Mouse (Mus musculus) olfactory bulb, adult 2 months (tissue): ENCODE results near the gene Lrpap1. TPM values are rescaled to one million over a fixed set of nuclear protein-coding genes. Genes with fewer than 3 reads are reported as not detected.

Experiments
- H3K27ac ChIP-seq: fragments of 200-500 bp; 2 replicates; pipeline ENCODE4 v1.5.1; 2012; ENCODE audit warnings: low read depth, low read length; ENCODE audit not compliant: insufficient read depth
- H3K4me1 ChIP-seq: fragments of 200-500 bp; 2 replicates; pipeline ENCODE4 v1.6.1; 2012; ENCODE audit warnings: low read length; ENCODE audit not compliant: control insufficient read depth, insufficient read depth
- H3K4me3 ChIP-seq: fragments of 200-500 bp; 2 replicates; pipeline ENCODE4 v1.5.1; 2012; ENCODE audit warnings: mild to moderate bottlenecking, low read depth, low read length, moderate library complexity; ENCODE audit not compliant: insufficient read depth
- CTCF ChIP-seq: fragments of 200-500 bp; IDR thresholded peaks from 2 replicates; pipeline ENCODE4 v1.5.1; 2012; ENCODE audit warnings: low read depth, mild to moderate bottlenecking, low read length, moderate library complexity; ENCODE audit not compliant: insufficient read depth
- POLR2A ChIP-seq: fragments of 200-500 bp; IDR thresholded peaks from 2 replicates; pipeline ENCODE4 v1.6.1; 2012; ENCODE audit warnings: mild to moderate bottlenecking, low read depth, low read length, moderate library complexity; ENCODE audit not compliant: insufficient read depth
- WGBS: fragments of 180-500 bp; shearing (Covaris S2); methylation state at CpG from one replicate; pipeline ENCODE4 v1.1.7; 2018; 5-methylcytosine and 5-hydroxymethylcytosine counted together
- polyA plus RNA-seq: library from polyadenylated mRNA; stranded (reverse); fragments of >200 nt; gene quantifications from 2 replicates; pipeline ENCODE4 v1.2.4, GENCODE M21; 2012; ENCODE audit warnings: low replicate concordance; ENCODE audit not compliant: missing spikeins, insufficient read depth, insufficient read length

Lrpap1 gene
- polyA plus RNA-seq: not detected in 2 replicates

GRCm38 (mm10) chr5:35104960-35105921 lies at the start of gene Lrpap1:
Gene Lrpap1 (minus strand): TSS chr5:35105766.
- Histone ChIP-seq H3K4me1 (peaks cover 19% of the 10 kb centered on the region), H3K4me3 (peak within 1 kb of the TSS; percentile 95), H3K27ac (peak within 1 kb of the TSS; percentile 62)
- TF ChIP-seq POLR2A: peak; percentile 95
- no peak for TF ChIP-seq CTCF
- under 1% methylated on average over 39 of the region's 39 CpGs for WGBS

DNA sequence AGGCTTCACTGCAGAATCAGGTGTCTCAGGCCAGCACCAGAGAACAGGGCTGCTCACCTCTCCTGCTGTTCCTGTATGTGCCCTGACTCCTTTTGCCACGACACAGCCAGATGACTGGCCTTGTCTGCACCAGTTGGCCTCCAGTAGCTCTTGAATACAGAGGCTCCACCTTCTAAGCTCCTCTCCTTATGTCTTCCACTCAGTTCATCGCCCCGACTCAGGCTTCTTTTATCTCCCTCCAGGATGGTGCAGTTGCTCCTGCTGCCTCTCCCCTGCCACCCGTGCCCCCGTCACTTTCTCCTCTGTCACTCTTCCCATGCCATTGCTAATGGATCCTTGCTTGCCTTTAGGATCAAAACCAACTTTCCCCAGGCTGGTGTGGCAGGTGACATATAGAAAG lies 44.4 kb upstream of the Lrpap1 start:
- no peak overlapping the region for H3K27ac ChIP-seq
- 86% methylated on average over 5 of the region's 5 CpGs for WGBS
- no peak for TF ChIP-seq CTCF
- TF ChIP-seq POLR2A: no peak
- H3K4me3 ChIP-seq: no peak overlapping the region
- H3K4me1 ChIP-seq: peaks cover 10% of the 10 kb centered on the region; the same call in 1 of the 2 replicates

- WGBS: 85% methylated on average over 4 of the region's 4 CpGs
- TF ChIP-seq CTCF (no peak), POLR2A (no peak)
- Histone ChIP-seq H3K27ac (no peak overlapping the region), H3K4me3 (no peak overlapping the region), H3K4me1 (peaks cover 13% of the 10 kb centered on the region; the same call in 1 of the 2 replicates)
These were observed 44.0 kb upstream of the Lrpap1 start for GRCm38 (mm10) chr5:35149526-35149925.

- Histone ChIP-seq H3K27ac (no peak overlapping the region), H3K4me3 (no peak overlapping the region), H3K4me1 (peaks cover 20% of the 10 kb centered on the region)
- TF ChIP-seq CTCF (no peak), POLR2A (no peak)
- 77% methylated on average over 8 of the region's 8 CpGs for WGBS
These were observed 42.6 kb upstream of the Lrpap1 start for GRCm38 (mm10) chr5:35147963-35148767.

DNA sequence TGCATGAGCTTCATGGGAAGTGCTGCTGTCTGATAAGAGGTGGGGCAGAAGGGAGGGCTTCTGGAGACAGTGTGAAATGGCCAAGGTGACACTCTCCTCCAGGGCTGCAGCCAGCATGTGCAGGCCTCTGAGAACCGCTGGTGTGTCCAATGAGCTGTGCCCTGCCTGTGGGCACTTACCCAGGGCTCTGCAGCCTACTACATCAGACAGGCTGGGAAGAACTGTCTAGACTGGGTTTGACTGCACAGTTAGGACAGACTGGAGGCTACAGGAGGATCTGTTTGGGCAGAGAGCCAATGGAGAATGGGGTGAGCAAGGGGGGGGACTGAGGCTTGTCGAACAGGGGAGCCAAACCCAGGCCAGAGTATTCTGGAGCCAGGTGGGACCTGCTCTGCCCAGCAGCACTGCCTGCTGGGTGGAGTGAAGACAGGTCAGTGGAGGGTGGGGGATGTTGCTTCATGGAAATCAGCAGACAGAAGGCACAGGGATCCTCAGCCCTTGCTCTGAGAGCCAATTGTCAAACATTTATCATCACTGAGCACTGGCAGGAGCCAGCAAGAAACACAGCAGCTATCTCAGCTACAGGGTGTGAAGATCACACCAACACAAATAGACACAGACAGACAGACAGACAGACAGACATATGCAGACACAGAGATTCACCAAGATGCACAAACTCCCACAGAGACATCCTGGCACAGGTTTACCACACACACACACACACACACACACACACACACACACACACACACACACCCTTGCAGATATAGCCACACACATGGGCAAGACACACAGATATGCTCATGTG lies 41.8 kb upstream of the Lrpap1 start:
- WGBS: 37% methylated on average over 2 of the region's 2 CpGs
- Histone ChIP-seq H3K27ac (no peak overlapping the region), H3K4me1 (peaks cover 24% of the 10 kb centered on the region), H3K4me3 (no peak overlapping the region)
- TF ChIP-seq POLR2A (no peak), CTCF (no peak)

DNA sequence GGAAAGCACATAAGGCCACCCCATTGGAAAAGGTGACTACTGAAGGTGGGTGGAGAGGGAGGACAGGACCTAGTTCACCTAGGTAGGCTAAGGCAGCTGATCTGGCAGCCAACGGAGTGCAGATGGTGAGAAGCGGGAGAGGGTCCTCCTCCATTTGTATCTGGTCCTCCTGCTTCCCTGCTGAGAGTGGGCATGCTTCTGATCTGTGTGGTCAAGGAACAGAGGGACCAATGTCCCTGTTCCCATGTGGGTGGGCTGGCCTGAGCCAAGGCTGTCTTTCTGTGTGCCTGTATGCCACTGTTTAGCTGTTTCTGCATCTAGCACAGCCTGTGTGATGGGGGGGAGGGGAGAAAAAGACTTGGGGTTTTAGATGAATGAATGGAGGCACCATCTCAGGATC lies 41.2 kb upstream of the Lrpap1 start:
- TF ChIP-seq CTCF (no peak), POLR2A (no peak)
- Histone ChIP-seq H3K4me3 (no peak overlapping the region), H3K27ac (no peak overlapping the region), H3K4me1 (peaks cover 24% of the 10 kb centered on the region)
- 80% methylated on average over 2 of the region's 2 CpGs for WGBS

GRCm38 (mm10) chr5:35144716-35145115 lies 39.1 kb upstream of the Lrpap1 start:
- TF ChIP-seq POLR2A: no peak
- Histone ChIP-seq H3K27ac (no peak overlapping the region), H3K4me3 (no peak overlapping the region), H3K4me1 (peaks cover 28% of the 10 kb centered on the region)
- WGBS: 96% methylated on average over 2 of the region's 2 CpGs

DNA sequence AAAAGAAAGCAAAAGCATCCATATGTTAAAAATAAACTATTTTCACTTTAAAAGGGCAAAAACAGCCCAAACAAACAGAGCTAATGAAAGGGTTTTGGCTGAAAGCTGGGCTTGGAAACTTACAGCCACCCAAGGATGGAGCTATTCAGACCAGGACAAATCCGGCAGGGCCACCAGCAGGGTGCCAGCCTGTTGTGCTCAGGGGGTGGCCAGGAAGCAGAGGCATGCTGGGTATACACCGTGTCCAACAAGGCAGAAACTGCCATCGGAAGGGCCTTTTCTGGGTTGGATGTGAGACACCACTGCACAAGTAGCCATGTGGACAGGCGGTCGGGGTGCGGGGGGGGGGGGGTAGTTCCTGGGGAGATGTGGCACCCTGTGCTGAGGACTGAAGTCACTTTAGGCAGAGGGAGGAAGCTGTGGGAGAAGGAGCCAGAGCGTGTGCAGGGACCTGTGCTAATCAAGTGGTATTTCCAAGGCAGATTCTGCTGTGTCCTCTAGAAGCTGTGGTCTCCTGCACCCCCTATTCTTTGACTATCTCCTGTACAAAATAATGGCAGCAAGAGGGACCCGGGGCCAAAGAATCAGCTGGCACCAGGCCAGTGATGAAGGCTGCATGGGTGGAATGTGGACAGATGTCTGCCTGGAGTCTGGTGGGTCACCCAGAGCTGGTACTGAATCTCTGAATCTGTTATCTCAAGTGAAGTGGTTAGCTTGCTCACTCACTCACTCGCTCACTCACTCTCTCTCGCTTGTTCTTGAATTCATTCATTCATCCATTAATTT lies 38.1 kb upstream of the Lrpap1 start:
- TF ChIP-seq CTCF: 0 out of 2 replicates have a peak, but pooled peaks have one; percentile 6
- TF ChIP-seq POLR2A: no peak
- Histone ChIP-seq H3K27ac (no peak overlapping the region), H3K4me1 (peaks cover 28% of the 10 kb centered on the region), H3K4me3 (no peak overlapping the region)
- WGBS: 32% methylated on average over 10 of the region's 10 CpGs
